Mouse (Mus musculus): ENCODE data around the gene Mob3c. TPM values are rescaled to one million over a fixed set of nuclear protein-coding genes. Genes with fewer than 3 reads are reported as not detected.

Gene Mob3c
- total RNA-seq, 1 experiment = 4.0 TPM

- Histone ChIP-seq H3K9ac (ENCODE audit: insufficient read depth, low read depth, low read length, poor library complexity, severe bottlenecking) (no peak overlapping the region), H3K9me3 (ENCODE audit: control insufficient read depth, insufficient read depth, low read depth, low read length) (no peaks in the 10 kb centered on the region), H3K36me3 (ENCODE audit: control insufficient read depth, insufficient read depth, low read length, poor library complexity, severe bottlenecking) (no peaks in the 10 kb centered on the region; the same call in 1 of the 2 replicates), H3K27ac (ENCODE audit: insufficient read depth, low read depth, low read length, poor library complexity, severe bottlenecking) (no peak overlapping the region), H3K4me1 (ENCODE audit: control insufficient read depth in 2 of 2, insufficient read depth in 2 of 2, low read length in 2 of 2, poor library complexity in 1 of 2) (peaks cover 0 to 6% of the 10 kb centered on the region in 2 experiments; a peak in 2 of 4 replicates), H3K4me3 (ENCODE audit: insufficient read depth in 1 of 2, low read depth in 1 of 2, low read length in 2 of 2, poor library complexity in 1 of 2, severe bottlenecking in 1 of 2) (no peak overlapping the region)
- TF ChIP-seq CHD2 (IDR thresholded peaks at IDR 0.05; ENCODE audit: low read depth, low read length) = no peak
- 0 out of 2 replicates have a peak, but pooled peaks have one; percentile 24 for TF ChIP-seq MAFK (IDR thresholded peaks at IDR 0.05; ENCODE audit: insufficient read depth, low read depth, low read length)
- peak; percentile 83 for DNase-seq (ENCODE audit: low read depth, low spot score)
- in situ Hi-C loops (cut with MboI; ENCODE audit: low sequenced_read_pairs in 2 of 2, unreplicated experiment in 2 of 2) = no loop called here
Measured at GRCm38 (mm10) chr4:115878216-115878678, 50.4 kb downstream of the Mob3c start.

DNA sequence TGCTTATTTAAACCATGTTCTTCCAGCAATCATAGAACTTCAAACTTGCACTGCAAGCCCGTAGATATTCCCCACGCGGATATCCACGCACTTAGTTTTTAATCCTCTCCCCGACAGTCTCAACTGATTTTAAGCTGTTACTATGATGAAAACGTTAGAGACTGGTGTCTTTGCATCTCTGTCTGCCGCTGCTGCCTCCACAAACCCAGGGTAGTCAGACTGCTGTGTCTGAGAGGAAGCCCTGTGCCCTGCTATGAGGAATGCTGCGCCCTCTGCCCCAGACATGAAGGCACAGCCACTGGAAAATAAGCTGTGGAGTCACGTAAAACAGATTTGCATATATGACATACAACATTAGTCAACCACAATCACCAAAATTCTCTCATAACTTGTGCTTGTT is 50.9 kb downstream of the Mob3c start:
- in situ Hi-C loops (cut with MboI; ENCODE audit: low sequenced_read_pairs in 2 of 2, unreplicated experiment in 2 of 2) = no loop called here
- Histone ChIP-seq H3K9ac (ENCODE audit: insufficient read depth, low read depth, low read length, poor library complexity, severe bottlenecking) (no peak overlapping the region), H3K36me3 (ENCODE audit: control insufficient read depth, insufficient read depth, low read length, poor library complexity, severe bottlenecking) (no peaks in the 10 kb centered on the region; the same call in 1 of the 2 replicates), H3K9me3 (ENCODE audit: control insufficient read depth, insufficient read depth, low read depth, low read length) (no peaks in the 10 kb centered on the region), H3K4me1 (ENCODE audit: control insufficient read depth in 2 of 2, insufficient read depth in 2 of 2, low read length in 2 of 2, poor library complexity in 1 of 2) (peaks cover 0 to 6% of the 10 kb centered on the region in 2 experiments; a peak in 2 of 4 replicates), H3K27ac (ENCODE audit: insufficient read depth, low read depth, low read length, poor library complexity, severe bottlenecking) (no peak overlapping the region), H3K4me3 (ENCODE audit: insufficient read depth in 1 of 2, low read depth in 1 of 2, low read length in 2 of 2, poor library complexity in 1 of 2, severe bottlenecking in 1 of 2) (no peak overlapping the region)
- no peak for TF ChIP-seq ZC3H11A (IDR thresholded peaks at IDR 0.05; ENCODE audit: borderline replicate concordance, low read depth, low read length)
- no peak for TF ChIP-seq HCFC1 (IDR thresholded peaks at IDR 0.05; ENCODE audit: borderline replicate concordance, insufficient read depth, low read length)
- no peak for TF ChIP-seq ZNF384 (IDR thresholded peaks at IDR 0.05; ENCODE audit: low read depth, low read length)
- TF ChIP-seq MAFK (IDR thresholded peaks at IDR 0.05; ENCODE audit: insufficient read depth, low read depth, low read length) = no peak
- no peak for TF ChIP-seq CHD2 (IDR thresholded peaks at IDR 0.05; ENCODE audit: low read depth, low read length)
- DNase-seq (ENCODE audit: low read depth, low spot score) = no peak

- H3K4me3 ChIP-seq (ENCODE audit: insufficient read depth in 1 of 2, low read depth in 1 of 2, low read length in 2 of 2, poor library complexity in 1 of 2, severe bottlenecking in 1 of 2) = no peak overlapping the region
Measured at GRCm38 (mm10) chr4:115881183-115881582, 53.3 kb downstream of the Mob3c start.

GRCm38 (mm10) chr4:115882195-115882594 is 54.3 kb downstream of the Mob3c start:
- in situ Hi-C loops (cut with MboI; ENCODE audit: low sequenced_read_pairs in 2 of 2, unreplicated experiment in 2 of 2) = no loop called here
- Histone ChIP-seq H3K4me3 (ENCODE audit: insufficient read depth in 1 of 2, low read depth in 1 of 2, low read length in 2 of 2, poor library complexity in 1 of 2, severe bottlenecking in 1 of 2) (no peak overlapping the region), H3K27ac (ENCODE audit: insufficient read depth, low read depth, low read length, poor library complexity, severe bottlenecking) (no peak overlapping the region), H3K9me3 (ENCODE audit: control insufficient read depth, insufficient read depth, low read depth, low read length) (no peaks in the 10 kb centered on the region), H3K4me1 (ENCODE audit: control insufficient read depth in 2 of 2, insufficient read depth in 2 of 2, low read length in 2 of 2, poor library complexity in 1 of 2) (peaks cover 0 to 6% of the 10 kb centered on the region in 2 experiments; a peak in 2 of 4 replicates), H3K36me3 (ENCODE audit: control insufficient read depth, insufficient read depth, low read length, poor library complexity, severe bottlenecking) (no peaks in the 10 kb centered on the region), H3K9ac (ENCODE audit: insufficient read depth, low read depth, low read length, poor library complexity, severe bottlenecking) (no peak overlapping the region)
- TF ChIP-seq HCFC1 (IDR thresholded peaks at IDR 0.05; ENCODE audit: borderline replicate concordance, insufficient read depth, low read length) (no peak), ZNF384 (IDR thresholded peaks at IDR 0.05; ENCODE audit: low read depth, low read length) (no peak), ZC3H11A (IDR thresholded peaks at IDR 0.05; ENCODE audit: borderline replicate concordance, low read depth, low read length) (no peak), MAFK (IDR thresholded peaks at IDR 0.05; ENCODE audit: insufficient read depth, low read depth, low read length) (no peak), CHD2 (IDR thresholded peaks at IDR 0.05; ENCODE audit: low read depth, low read length) (no peak)
- no peak for DNase-seq (ENCODE audit: low read depth, low spot score)

More at GRCm38 (mm10) chr4:115881183-115881582, 53.3 kb downstream of the Mob3c start:
- no peak overlapping the region for H3K27ac ChIP-seq (ENCODE audit: insufficient read depth, low read depth, low read length, poor library complexity, severe bottlenecking)
- no peaks in the 10 kb centered on the region for H3K9me3 ChIP-seq (ENCODE audit: control insufficient read depth, insufficient read depth, low read depth, low read length)
- peaks cover 0 to 6% of the 10 kb centered on the region in 2 experiments; a peak in 2 of 4 replicates for H3K4me1 ChIP-seq (ENCODE audit: control insufficient read depth in 2 of 2, insufficient read depth in 2 of 2, low read length in 2 of 2, poor library complexity in 1 of 2)
- no peak for DNase-seq (ENCODE audit: low read depth, low spot score)
- H3K9ac ChIP-seq (ENCODE audit: insufficient read depth, low read depth, low read length, poor library complexity, severe bottlenecking) = no peak overlapping the region
- TF ChIP-seq ZC3H11A (IDR thresholded peaks at IDR 0.05; ENCODE audit: borderline replicate concordance, low read depth, low read length) (no peak), ZNF384 (IDR thresholded peaks at IDR 0.05; ENCODE audit: low read depth, low read length) (no peak), HCFC1 (IDR thresholded peaks at IDR 0.05; ENCODE audit: borderline replicate concordance, insufficient read depth, low read length) (no peak), MAFK (IDR thresholded peaks at IDR 0.05; ENCODE audit: insufficient read depth, low read depth, low read length) (no peak), CHD2 (IDR thresholded peaks at IDR 0.05; ENCODE audit: low read depth, low read length) (no peak)
- no peaks in the 10 kb centered on the region for H3K36me3 ChIP-seq (ENCODE audit: control insufficient read depth, insufficient read depth, low read length, poor library complexity, severe bottlenecking)
- in situ Hi-C loops (cut with MboI; ENCODE audit: low sequenced_read_pairs in 2 of 2, unreplicated experiment in 2 of 2) = no loop called here

DNA sequence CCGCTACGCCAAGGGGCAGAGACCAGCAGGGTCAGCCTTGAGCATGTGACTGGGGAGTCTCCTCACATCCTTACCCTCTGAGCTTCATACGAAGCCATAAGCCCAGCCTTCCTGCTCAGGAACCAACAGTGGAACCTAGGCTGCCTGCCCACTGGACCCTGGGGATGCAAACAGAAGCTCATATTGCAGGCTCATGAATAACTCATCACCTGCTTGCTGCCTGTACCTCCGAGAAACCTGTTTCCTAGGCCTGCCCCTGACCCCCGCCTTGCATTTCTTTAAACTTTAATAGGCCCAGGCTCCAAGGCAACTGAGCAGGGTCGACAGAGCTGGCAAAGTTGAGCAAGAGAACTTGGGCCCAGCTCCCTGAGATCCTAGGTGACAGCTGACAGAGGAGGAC is 56.1 kb downstream of the Mob3c start, which contains the start of gene Kncn:
Gene Kncn, plus strand, starts transcription at position 379 of the 400 bp plus-strand sequence.
- in situ Hi-C loops (cut with MboI; ENCODE audit: low sequenced_read_pairs in 2 of 2, unreplicated experiment in 2 of 2) = no loop called here
- Histone ChIP-seq H3K36me3 (ENCODE audit: control insufficient read depth, insufficient read depth, low read length, poor library complexity, severe bottlenecking) (no peaks in the 10 kb centered on the region), H3K27ac (ENCODE audit: insufficient read depth, low read depth, low read length, poor library complexity, severe bottlenecking) (no peak within 1 kb of the TSS), H3K9ac (ENCODE audit: insufficient read depth, low read depth, low read length, poor library complexity, severe bottlenecking) (no peak within 1 kb of the TSS), H3K4me1 (ENCODE audit: control insufficient read depth in 2 of 2, insufficient read depth in 2 of 2, low read length in 2 of 2, poor library complexity in 1 of 2) (no peaks in the 10 kb centered on the region), H3K4me3 (ENCODE audit: insufficient read depth in 1 of 2, low read depth in 1 of 2, low read length in 2 of 2, poor library complexity in 1 of 2, severe bottlenecking in 1 of 2) (no peak within 1 kb of the TSS), H3K9me3 (ENCODE audit: control insufficient read depth, insufficient read depth, low read depth, low read length) (no peaks in the 10 kb centered on the region)
- no peak for DNase-seq (ENCODE audit: low read depth, low spot score)
- TF ChIP-seq CHD2 (IDR thresholded peaks at IDR 0.05; ENCODE audit: low read depth, low read length) (no peak), HCFC1 (IDR thresholded peaks at IDR 0.05; ENCODE audit: borderline replicate concordance, insufficient read depth, low read length) (no peak), MAFK (IDR thresholded peaks at IDR 0.05; ENCODE audit: insufficient read depth, low read depth, low read length) (no peak), ZC3H11A (IDR thresholded peaks at IDR 0.05; ENCODE audit: borderline replicate concordance, low read depth, low read length) (no peak), ZNF384 (IDR thresholded peaks at IDR 0.05; ENCODE audit: low read depth, low read length) (no peak)
